Mouse (Mus musculus) heart, postnatal 25 days (tissue): ENCODE results near the gene Lss. TPM values are rescaled to one million over a fixed set of nuclear protein-coding genes. Genes with fewer than 3 reads are reported as not detected.
A peak's percentile ranks its signal among the peaks of the same experiment; 100 is the strongest.

ENCODE experiments used
- DNase-seq: peaks from one replicate; pipeline ENCODE4 v3.0.0; 2022; ENCODE audit warnings: low spot score
- intact Hi-C: fragments of 180-260 bp; cut with DNase I; formaldehyde crosslinking; loops from one replicate; pipeline ENCODE4 v1.15.1; 2025
- total RNA-seq, 2 experiments: library from RNA; stranded (reverse); gene quantifications; 2 replicates each; pipeline ENCODE4 v1.2.3; 2021

Gene Lss
- total RNA-seq, result 1 to 10 TPM; 7.3 to 7.4 TPM

GRCm38 (mm10) chr10:76531375-76531774, at the start of gene Lss:
TSS of gene Lss (plus strand) at chr10:76531588.
- intact Hi-C loops, result no loop called here
- DNase-seq, result peak; percentile 88

DNA sequence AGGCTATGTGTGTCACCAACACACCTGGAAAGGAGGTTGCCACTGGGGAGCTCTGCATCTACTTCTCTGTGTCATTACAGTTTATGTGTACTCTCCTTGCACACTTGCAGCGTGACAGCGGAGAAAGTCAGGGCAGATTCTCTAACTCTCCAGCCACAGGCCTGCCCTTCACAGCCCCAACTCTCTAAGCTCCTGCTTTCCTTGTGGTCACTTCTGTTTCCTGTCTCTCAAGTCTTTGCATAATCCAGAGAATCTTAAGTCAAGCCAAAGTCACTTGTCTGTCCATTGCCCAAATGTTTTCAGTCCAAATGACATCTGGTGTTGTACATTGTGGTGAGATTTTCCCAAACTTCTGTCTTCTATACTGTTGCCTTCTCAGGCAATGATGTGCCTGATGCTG, 45.1 kb upstream of the Lss start:
- intact Hi-C loops, result no loop called here

GRCm38 (mm10) chr10:76488265-76488664, 43.1 kb upstream of the Lss start:
- no peak for DNase-seq
- intact Hi-C loops, result no loop called here

More for the DNA sequence above, 45.1 kb upstream of the Lss start:
- no peak for DNase-seq

- no peak for DNase-seq
- intact Hi-C loops, result no loop called here
Measured at GRCm38 (mm10) chr10:76489205-76489604, 42.2 kb upstream of the Lss start.

DNA sequence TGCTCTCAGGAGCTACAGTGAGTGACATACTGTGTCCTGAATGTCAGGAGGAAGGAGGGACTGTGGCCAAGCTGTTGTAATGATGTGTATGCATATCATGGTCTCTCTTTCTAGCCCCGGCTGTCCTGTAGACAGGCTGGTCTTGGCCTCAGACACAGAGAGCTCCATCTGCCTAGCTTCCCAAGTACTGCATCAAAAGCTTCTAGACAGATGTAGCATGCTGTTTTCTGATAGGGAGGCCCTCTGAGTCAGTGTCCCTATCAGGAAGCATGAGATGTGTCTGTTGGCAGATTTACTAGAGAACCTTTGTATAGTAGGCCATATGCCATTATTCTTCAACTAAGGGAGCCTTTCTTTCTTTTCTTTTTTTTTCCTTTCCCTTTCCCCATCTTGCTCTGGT, 37.9 kb upstream of the Lss start:
- intact Hi-C loops, result no loop called here
- DNase-seq, result no peak

DNA sequence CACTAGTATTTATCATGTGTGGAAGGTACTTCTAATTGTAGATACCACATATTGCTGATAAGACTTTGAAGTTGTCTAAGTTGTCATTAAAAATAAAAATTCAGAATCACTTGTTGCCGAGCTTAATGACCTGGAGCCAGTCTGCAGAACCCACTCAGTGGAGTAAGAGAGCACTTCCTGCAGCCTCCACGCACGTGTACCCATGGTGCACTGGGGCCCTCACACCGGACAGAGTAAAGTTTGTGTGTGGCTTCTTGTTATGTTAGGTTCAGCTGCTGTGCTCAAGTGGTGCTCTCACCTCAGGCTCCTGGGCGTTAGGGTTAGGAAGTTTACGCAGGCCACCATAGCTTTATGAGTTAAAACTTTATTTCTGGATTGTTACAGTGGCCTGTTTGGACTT, 35.9 kb upstream of the Lss start:
- DNase-seq, result no peak
- intact Hi-C loops, result no loop called here

DNA sequence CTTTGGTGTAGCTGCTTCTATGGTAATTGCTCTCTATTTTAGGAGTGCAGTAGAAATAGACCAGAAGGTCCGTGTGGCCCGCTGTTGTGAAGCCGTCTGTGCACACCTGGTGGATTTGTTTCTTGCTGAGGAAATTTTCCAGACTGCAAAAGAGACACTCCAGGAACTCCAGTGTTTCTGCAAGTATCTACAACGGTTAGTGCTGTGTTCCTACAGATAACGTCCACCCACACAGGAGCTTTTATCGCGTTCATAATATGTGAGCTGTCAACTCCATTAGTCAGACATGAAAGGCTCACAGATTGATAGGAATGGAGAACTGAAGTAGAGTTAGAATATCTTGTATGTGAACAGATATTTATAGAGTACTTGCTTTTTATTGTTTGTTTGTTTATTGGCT, 35.0 kb upstream of the Lss start:
- intact Hi-C loops, result no loop called here
- DNase-seq, result no peak

DNA sequence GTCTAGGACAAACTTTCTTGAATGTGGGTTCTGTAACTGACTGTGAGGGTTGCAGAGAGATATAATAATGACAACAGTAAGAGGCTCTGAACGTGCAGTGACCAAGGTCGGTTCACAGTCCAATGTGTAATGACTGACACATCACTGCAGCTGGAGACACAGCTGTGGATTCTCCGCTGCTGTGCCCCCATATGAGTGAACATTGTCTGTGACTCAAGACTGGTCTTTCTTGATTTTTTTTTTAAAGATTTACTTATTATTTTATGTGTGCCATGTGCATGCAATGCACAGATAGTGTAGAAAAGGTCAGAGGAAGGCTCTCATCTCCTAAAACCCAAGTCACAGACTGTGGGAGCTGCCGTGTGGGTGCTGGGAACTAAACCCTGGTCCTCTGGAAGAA, 33.9 kb upstream of the Lss start:
- DNase-seq, result no peak
- intact Hi-C loops, result no loop called here

DNA sequence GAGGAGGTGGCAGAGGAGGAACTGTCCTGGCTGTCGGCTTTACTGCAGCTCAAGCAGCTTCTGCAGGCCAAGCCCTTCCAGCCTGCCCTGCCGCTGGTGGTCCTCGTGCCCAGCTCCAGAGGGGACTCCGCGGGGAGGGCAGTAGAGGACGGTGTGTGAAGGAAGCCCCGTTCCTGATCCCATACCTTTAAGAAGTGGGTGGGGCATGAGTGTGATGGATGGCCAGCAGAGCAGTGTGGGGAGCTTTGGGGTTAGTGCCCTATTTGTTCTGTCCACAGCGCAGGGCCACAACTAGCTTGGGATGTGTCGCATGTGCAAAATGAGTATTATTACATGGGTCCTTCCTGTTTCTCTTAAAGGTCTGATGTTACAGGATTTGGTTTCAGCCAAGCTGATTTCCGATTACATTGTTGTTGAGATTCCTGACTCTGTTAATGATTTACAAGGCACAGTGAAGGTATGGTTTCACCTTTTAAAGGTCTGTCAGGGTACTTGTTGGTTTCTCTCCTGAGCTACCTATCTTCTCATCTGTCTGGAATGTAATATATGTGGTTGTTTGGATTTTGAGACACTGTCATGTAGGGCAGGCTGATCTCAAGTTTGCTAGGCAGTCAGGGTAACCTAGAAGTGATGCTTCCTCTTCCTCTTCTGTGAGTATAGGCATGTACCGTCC, 27.0 kb upstream of the Lss start:
- no peak for DNase-seq
- intact Hi-C loops, result no loop called here

GRCm38 (mm10) chr10:76505865-76506264, 25.5 kb upstream of the Lss start:
- DNase-seq, result no peak
- intact Hi-C loops, result no loop called here

DNA sequence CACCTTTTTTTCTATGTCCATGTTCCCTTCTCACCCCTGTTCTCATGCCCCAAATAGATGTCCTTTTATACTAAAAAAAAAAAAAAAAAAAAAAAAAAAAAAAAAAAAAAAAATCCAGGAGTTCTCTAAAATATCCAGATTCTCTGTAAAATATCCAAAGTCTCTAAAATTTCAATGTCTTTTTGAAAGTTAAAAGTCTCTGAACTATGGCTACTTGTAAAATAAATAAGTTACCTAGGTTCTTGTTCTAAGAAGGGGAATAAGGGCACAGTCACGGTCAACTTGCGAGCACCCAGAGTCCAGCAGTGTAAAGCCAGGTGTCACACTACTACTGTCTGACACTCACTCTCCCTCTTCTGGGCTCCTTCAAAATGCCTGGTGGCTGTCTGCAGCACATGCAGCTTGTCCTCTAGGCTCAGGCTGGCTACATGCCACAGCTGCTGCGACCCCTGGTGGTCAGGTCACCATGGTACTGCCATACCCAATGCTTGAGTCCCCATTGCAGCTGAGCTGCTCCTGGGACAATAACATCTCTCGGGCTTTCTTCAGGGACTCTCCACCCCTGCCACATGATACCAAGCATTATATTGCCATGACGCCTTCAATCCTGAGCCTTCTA, 18.3 kb upstream of the Lss start:
- DNase-seq, result peak; percentile 19
- intact Hi-C loops, result no loop called here

DNA sequence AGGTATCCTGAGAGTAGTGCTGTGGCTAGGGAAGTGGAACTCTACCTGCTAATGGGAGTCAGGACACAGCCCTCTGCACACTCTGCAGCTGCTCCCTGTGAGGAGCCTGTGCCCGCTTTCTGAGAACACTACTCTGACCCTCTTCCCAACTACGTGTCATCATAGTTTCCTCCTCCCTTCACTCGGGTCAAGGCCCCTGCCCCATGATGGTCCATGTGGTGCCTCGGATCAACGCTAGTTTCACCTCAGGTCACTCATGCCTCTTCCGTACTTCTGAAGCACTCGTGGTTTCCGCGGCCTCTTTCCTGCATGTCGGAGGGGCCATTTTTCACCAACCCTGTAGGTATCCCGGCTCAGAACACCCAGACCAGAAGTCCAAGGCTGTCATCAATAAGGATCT, 466 bp upstream of the Lss start:
- DNase-seq, result no peak
- intact Hi-C loops, result no loop called here

GRCm38 (mm10) chr10:76531828-76532227, 440 bp downstream of the Lss start:
- DNase-seq, result no peak
- intact Hi-C loops, result no loop called here

- no peak for DNase-seq
- intact Hi-C loops, result no loop called here
Measured at GRCm38 (mm10) chr10:76535526-76535925, 4.1 kb downstream of the Lss start.

- intact Hi-C loops, result no loop called here
- DNase-seq, result no peak
Measured at GRCm38 (mm10) chr10:76537619-76538018, 6.2 kb downstream of the Lss start.

DNA sequence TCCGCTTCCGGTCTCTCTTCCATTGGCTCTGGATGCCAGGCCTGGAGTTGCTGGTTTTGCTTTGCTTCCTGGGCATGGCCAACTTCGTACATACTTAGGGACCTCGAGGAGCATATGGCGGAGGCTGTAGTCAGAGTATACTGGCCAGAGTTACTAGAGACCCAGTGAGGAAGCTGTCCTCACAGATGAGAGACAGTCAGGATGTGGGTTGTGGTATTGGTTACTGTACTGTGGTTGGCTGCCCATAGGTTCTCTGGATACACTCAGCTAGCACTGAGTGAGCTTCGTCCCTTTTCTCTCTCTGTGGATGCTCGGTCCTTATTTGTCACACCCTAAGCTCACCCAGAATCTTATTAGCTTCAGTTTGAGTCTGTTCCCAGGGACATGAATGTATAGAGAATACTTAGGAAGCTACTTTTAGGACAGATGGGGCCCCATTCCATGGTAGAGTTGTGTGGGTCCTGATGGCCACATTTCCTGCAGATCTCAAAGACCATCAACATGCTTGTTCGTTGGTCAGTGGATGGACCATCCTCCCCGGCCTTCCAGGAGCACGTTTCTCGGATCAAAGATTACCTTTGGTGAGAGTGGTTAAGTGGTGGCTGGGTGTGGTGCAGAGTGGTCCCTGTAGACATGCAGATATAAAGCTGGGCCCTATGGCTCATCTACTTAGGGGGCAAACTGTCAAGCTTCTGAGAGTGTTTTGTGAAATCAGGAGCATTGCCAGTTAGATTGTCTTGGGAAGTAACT, 10.1 kb downstream of the Lss start:
- intact Hi-C loops, result no loop called here
- DNase-seq, result no peak

DNA sequence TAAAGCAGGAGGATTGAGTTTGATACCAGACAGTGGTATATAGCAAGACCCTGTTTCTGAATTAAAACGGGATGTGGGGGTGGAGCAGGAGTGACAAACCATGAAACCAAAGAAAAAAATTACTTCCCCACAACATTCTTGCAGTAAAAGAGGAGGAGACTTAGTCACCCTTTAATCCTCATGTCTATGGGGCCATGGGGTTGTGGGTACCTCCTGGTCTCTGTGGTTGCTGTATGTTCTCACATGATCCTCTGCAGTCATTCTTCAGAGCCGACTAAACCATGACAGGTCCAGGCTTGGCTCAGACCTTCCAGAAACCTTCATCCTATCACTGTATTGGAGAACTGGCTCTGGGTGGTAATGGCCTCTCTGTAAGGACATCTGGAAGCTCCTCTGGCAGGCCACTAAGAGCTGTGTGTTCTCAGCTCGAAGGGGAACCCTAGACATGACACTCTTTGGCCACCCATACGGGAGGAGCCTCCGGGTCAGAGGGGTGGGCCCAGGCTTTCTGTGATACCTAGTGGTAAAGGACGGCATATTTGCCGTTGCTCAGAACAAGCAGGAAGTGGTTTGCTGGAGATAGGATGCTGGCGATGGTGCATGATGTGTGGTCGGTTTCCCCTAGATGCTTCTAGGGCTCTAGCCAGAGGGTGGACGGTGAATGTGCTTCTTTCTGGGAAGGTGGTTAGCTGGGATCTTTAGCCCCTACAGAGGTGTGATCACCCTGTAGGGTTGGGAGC, 11.4 kb downstream of the Lss start:
- no peak for DNase-seq
- intact Hi-C loops, result no loop called here

DNA sequence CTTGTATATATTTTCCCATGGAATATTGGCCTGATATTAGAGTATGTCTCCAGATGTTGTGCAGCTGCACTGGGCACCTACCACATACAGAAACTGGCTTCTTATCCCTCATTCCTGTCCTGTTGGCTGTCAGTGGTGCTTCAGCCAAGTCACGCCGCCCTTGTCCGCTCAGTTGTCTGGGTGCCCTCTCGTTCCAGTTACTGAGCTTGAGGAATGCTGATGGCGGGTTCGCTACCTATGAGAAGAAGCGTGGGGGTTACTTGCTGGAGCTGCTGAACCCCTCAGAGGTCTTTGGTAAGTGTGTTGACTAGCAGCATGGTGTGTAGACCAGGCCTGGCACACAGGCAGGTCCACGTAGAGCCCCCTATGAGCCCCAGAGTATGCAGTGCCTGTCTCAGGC, 15.2 kb downstream of the Lss start:
- intact Hi-C loops, result no loop called here
- DNase-seq, result no peak

GRCm38 (mm10) chr10:76548218-76548617, 16.8 kb downstream of the Lss start:
- no peak for DNase-seq
- intact Hi-C loops, result no loop called here

DNA sequence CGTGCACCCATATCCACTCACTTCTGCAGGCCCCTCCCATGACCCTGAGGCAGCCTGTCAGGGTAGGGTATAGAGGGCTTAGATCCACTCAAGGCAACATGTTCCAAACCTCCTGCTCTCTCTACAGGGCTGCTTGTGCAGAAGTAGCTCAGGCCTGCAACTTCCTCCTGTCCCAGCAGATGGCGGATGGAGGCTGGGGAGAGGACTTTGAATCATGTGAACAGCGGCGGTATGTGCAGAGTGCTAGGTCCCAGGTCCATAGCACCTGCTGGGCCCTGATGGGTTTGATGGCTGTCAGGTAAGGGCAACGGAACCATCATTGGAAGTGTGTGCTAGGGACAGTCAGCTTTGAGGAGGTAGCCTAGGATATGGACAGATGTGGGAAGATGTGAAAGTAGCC, 19.1 kb downstream of the Lss start:
- intact Hi-C loops, result loop anchor here (1.0 kb wide), 1 partner anchor 185 kb away; no protein-coding TSS in a partner anchor
- DNase-seq, result no peak

- intact Hi-C loops, result no loop called here
- no peak for DNase-seq
Measured at GRCm38 (mm10) chr10:76551556-76551955, 20.2 kb downstream of the Lss start.
